Mouse (Mus musculus): ENCODE measurements around the gene Intu. TPM values are rescaled to one million over a fixed set of nuclear protein-coding genes. Genes with fewer than 3 reads are reported as not detected.

The Intu gene
- under 1 TPM; 0.50 to 0.74 TPM for polyA plus RNA-seq (2012; fragmentation: generic; extraction: Trizol)

DNA sequence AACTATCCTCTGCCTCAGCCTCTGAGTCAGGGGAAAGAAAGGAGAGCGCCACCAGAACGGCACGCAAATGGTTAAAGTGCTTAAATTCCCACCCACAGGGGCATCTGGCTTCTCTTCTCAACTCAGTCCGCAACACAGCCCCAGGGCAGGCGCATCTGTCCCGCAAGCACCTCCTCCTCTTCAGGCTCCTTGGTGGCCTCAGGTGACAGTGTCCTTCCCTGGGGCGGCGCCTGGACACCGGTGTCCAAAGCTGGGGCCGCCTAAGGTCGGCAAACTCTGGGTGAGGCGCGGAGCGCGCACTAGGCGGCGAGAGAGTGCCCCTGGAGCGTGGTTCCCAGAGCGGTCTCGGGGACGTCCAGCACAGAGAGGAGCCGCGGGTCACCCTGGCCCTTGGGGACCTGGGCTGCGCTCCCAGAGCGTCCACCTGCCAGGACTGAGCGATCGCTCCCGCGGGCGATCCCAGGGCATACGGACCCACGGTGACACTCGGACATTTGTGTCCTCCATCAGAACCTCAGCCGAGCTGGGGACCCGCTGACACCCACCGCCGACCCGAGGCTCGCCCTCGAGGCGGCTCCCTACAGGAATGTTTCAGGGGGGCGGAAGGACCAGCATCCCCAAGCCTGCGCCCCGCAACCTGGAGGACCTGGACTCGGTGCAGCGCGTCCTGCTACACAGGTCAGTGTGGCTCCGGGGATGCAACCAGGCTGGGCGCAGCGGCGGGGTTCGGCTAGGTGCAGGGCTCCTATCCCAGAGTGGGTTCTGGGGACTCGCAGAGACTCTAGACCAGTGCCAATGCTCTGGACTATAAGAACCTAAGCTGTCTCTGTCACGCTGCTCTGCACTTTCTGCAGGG is at the start of gene Intu:
Gene Intu (plus strand): TSS at position 1 of the 856 bp plus-strand sequence.

DNA sequence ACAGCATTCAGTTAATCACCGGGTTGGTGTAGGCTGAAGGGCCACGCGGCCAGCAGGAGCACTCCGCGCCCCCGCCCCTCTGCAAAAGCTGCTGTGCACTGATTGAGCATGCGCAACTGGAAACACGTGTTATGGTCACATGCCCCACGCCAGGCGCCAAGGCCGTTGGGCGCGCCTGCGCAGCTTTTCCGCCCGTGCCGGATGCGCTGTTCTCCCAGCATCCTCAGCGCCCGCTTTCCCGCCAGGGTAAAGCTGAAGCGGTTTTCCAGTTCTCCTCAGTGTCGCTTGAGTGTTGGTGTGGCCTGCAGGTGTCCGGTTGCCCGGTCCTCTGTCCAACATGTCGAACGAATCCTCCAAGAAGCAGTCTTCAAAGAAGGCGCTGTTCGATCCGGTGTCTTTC is 177.6 kb downstream of the Intu start, which contains the start of gene Slc25a31:
Gene Slc25a31 (plus strand): TSS at position 201 of the 400 bp plus-strand sequence.

DNA sequence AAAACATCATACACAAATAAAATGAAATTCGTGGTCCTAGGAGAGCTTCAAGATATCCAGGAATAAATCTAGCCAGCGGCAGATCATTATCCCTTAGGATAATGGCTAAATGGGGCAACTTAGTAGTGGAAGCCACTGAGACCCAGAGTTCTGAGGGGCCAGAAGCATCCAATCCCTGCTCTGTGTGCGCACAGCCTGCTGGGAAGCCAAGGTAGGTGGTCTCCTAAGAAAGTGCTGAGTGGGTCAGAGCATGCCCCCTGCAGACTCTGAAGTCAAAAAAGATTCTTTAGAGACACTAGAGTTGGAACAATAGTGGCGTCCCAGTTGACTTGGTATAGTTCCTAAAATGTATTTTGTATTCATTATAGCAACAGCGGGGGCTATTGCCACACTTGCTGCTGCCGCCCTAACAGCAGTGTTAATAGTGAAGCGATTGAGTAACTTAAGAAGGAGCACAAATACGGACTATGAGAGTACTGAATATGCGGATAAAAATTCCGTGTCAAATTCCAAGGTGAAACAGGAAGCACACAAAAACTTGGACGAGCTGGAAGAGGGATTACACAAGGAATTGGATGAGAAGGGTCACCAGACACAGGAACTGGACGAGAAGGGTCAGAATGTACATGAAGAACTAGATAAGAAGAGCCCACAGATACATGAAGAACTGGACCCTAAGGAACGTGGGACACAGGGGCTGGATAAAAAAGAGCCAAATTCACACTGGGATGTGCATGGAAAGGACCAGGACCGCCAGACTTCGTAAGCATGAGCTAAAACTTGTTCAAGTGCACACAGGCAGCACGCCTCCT is 213.1 kb downstream of the Intu start, which contains the start of gene Hspa4l:
Gene Hspa4l (plus strand): TSS at position 472 of the 812 bp plus-strand sequence.

Other genes starting within 250 kb of the Intu start
- not detected for gene Slc25a31, start 177.6 kb downstream of the Intu start, polyA plus RNA-seq (2012; fragmentation: generic; extraction: Trizol)
- 1 to 10 TPM; 1.0 to 3.5 TPM for gene Hspa4l, start 213.2 kb downstream of the Intu start, polyA plus RNA-seq (2012; fragmentation: generic; extraction: Trizol)

All from C3H10T1/2 (cell line).